Mouse (Mus musculus) neural tube, embryonic 14.5 days (tissue): ENCODE measurements at regions not wholly inside any gene's neighbourhood (a gene's known extent, or its start where the extent isn't known, plus 50 kb on each side); places are given as distances from the start of the nearest gene placed in this dataset.
"Not testable (repeated sequence)": the region's sequence is repeated elsewhere in the genome, so short reads cannot be mapped to it uniquely, and the experiment has no call there.

Experiments
- ATAC-seq: fragments of 200-750 bp; cut with Nextera tagmentation; 2 replicates; pipeline ENCODE4 v1.8.0; 2017; ENCODE audit warnings: low read depth, mild to moderate bottlenecking, moderate TSS enrichment, moderate library complexity
- H3K27ac ChIP-seq: fragments of 300-500 bp; sonication (generic); 2 replicates; pipeline ENCODE4 v1.5.1; 2014; ENCODE audit warnings: low read depth, mild to moderate bottlenecking, control low read depth, low read length, moderate library complexity, mixed read lengths
- H3K27me3 ChIP-seq: fragments of 300-500 bp; sonication (generic); 2 replicates; pipeline ENCODE4 v1.6.1; 2014; ENCODE audit warnings: low read length; ENCODE audit not compliant: control insufficient read depth, insufficient read depth
- H3K36me3 ChIP-seq: fragments of 300-500 bp; sonication (generic); 2 replicates; pipeline ENCODE4 v1.6.1; 2014; ENCODE audit warnings: low read length, mixed read lengths; ENCODE audit not compliant: control insufficient read depth, insufficient read depth
- H3K4me1 ChIP-seq: fragments of 300-500 bp; sonication (generic); 2 replicates; pipeline ENCODE4 v1.6.1; 2014; ENCODE audit warnings: low read length; ENCODE audit not compliant: control insufficient read depth, insufficient read depth
- H3K4me2 ChIP-seq: fragments of 300-500 bp; sonication (generic); 2 replicates; pipeline ENCODE4 v1.6.1; 2014; ENCODE audit warnings: mild to moderate bottlenecking, low read depth, low read length, control low read depth
- H3K4me3 ChIP-seq: fragments of 300-500 bp; sonication (generic); 2 replicates; pipeline ENCODE4 v1.5.1; 2014; ENCODE audit warnings: low read depth, low read length, control low read depth, mixed read lengths
- H3K9ac ChIP-seq: fragments of 300-500 bp; sonication (generic); replicated peaks from 2 replicates; pipeline ENCODE4 v1.6.1; 2014; ENCODE audit warnings: low read depth, mild to moderate bottlenecking, control low read depth, low read length, mixed read lengths
- H3K9me3 ChIP-seq: fragments of 300-500 bp; sonication (generic); 2 replicates; pipeline ENCODE4 v1.6.1; 2016; ENCODE audit warnings: low read length; ENCODE audit not compliant: control insufficient read depth
- WGBS: fragments of 180-500 bp; shearing (Covaris S2); extraction: QIAGEN DNeasy Blood & Tissue Kit; methylation state at CpG from one replicate; pipeline ENCODE4 v1.1.7; 2014; 5-methylcytosine and 5-hydroxymethylcytosine counted together

DNA sequence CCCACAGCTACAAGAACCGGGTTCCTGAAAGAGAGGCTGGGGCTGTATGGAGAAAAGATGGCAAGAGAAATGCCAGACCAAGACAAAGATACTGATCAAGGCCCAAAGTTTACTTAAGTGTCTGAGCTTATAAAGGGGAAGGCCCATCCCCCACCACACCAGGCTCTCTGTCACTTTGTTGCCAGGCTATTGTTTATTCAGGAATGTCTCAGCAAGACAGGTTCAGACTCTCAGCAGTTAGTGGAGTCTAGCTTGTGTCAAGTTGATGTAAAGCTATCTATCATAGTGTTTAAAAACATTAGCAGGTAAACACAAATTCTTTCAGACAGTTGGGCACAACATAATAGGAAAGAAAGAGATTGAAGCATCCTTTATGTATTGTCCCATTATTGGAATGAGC is 244.4 kb upstream of the Crygf start:
- H3K4me1 ChIP-seq, result no peaks in the 10 kb centered on the region
- WGBS, result 44% methylated on average over 1 of the region's 1 CpGs
- no peak overlapping the region for H3K9ac ChIP-seq
- no peaks in the 10 kb centered on the region for H3K36me3 ChIP-seq
- no peak overlapping the region for H3K27ac ChIP-seq
- no peaks in the 10 kb centered on the region for H3K9me3 ChIP-seq
- H3K27me3 ChIP-seq, result no peaks in the 10 kb centered on the region
- H3K4me2 ChIP-seq, result no peak overlapping the region
- ATAC-seq, result no peak
- H3K4me3 ChIP-seq, result no peak overlapping the region

DNA sequence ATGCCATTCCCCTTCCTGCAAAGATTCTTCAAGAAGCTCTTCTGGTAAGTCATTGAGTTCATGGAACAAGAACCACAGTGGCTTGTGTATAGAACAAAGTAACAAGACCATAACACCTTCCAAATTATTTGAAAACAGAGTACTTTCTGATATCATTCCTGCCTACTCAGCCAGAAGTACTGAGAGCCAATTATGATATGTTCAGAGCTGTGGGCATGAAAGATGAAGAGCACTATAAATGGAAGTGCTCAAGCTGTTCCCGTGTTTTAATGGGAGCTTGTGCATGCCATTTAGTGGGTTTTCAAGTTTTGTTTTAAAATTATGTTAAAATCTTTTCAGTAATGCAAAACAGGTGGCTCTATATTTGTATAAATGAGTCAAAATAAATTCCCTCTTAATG is 239.0 kb upstream of the Crygf start:
- H3K36me3 ChIP-seq, result no peaks in the 10 kb centered on the region
- 82% methylated on average over 1 of the region's 1 CpGs for WGBS
- H3K9me3 ChIP-seq, result no peaks in the 10 kb centered on the region
- H3K4me2 ChIP-seq, result no peak overlapping the region
- H3K27me3 ChIP-seq, result no peaks in the 10 kb centered on the region
- no peak overlapping the region for H3K4me3 ChIP-seq
- no peak for ATAC-seq
- no peak overlapping the region for H3K27ac ChIP-seq
- H3K4me1 ChIP-seq, result no peaks in the 10 kb centered on the region
- H3K9ac ChIP-seq, result no peak overlapping the region

DNA sequence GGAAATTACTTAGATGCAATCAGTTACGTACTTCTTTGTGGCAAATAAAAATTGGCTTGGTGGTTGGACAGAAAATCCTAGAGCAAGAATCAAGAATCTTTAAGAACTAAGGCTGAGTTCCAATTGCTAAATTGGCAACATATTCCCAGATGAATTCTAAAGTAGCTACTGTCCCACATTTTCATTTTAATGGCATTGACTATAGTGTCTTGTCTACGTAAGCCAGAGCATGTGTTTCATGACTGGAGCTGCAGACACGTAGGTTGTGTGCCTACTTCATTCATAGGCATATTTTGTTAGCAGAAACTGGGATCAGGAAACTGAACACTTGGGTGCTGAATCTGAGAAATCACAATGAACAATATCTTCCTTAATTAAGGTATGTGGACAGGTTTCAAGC is 196.1 kb upstream of the Crygf start:
- Histone ChIP-seq H3K27ac (no peak overlapping the region), H3K4me1 (no peaks in the 10 kb centered on the region), H3K9ac (no peak overlapping the region), H3K4me2 (no peak overlapping the region), H3K4me3 (no peak overlapping the region), H3K36me3 (no peaks in the 10 kb centered on the region), H3K9me3 (no peaks in the 10 kb centered on the region), H3K27me3 (no peaks in the 10 kb centered on the region)
- WGBS, result 85% methylated on average over 3 of the region's 3 CpGs
- ATAC-seq, result no peak

DNA sequence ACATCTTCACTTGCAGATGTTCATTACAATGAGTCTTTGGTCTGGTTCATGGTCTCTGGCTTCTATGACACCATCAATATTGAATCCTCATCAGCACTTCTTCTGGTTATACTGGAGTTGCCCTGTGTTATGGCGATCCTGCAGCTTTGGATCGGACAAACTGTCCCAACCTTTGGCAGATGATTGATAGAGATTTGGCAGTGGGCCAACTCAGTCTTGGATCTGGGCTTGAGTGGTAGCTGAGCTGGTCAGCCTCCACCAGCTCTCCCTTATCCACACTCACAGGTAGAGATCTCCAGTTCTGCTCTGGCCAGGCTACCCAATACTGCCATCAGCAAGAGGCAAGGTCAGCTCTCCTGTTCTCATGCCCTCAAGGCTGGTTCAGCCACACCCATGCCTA is 168.4 kb upstream of the Crygf start:
- Histone ChIP-seq H3K4me2 (no peak overlapping the region), H3K9ac (no peak overlapping the region), H3K4me3 (no peak overlapping the region), H3K36me3 (no peaks in the 10 kb centered on the region), H3K9me3 (no peaks in the 10 kb centered on the region), H3K4me1 (no peaks in the 10 kb centered on the region), H3K27me3 (no peaks in the 10 kb centered on the region), H3K27ac (no peak overlapping the region)
- WGBS, result 79% methylated on average over 2 of the region's 2 CpGs
- ATAC-seq, result no peak

DNA sequence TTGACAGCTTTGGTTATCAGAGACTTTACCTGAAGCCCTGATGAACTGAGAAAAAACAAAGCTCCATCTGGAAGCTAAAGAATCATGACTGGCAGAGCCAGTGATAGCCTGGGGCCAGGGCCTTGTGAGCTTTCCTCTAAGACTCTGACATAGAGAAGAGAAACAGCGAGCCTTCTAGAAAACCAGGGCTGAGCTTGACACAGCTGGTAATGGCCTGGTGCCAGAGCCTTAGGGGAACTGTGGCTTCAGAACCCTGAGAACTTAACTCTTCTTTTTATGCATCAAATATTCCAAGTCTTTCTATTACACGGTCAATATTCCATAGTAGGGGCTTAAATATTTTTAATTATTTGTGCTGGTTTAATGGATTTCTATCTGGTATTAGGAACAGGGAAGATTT is 165.2 kb upstream of the Crygf start:
- Histone ChIP-seq H3K4me3 (no peak overlapping the region), H3K9ac (no peak overlapping the region), H3K4me1 (no peaks in the 10 kb centered on the region), H3K27me3 (no peaks in the 10 kb centered on the region), H3K9me3 (no peaks in the 10 kb centered on the region), H3K27ac (no peak overlapping the region), H3K36me3 (no peaks in the 10 kb centered on the region), H3K4me2 (no peak overlapping the region)
- no peak for ATAC-seq
- 71% methylated on average over 2 of the region's 2 CpGs for WGBS

DNA sequence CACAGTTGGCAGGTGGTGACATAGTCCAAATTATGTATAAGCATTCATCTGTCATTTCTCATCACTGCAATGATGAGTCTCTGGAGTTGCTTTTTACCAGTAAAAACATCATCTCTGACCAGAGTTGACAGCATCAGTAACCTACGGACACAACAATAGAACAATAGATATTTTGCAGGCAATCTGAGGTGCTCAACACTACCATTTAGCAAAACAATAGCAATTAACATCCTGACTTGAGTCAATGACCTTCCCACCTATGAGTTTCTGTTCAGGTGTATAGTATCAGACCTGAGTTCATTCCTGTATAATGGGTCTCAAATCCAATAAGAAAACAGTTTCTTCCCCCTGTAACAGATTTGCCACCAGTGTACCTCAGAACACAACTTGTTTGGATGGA is 126.1 kb upstream of the Crygf start:
- Histone ChIP-seq H3K36me3 (no peaks in the 10 kb centered on the region), H3K27ac (no peak overlapping the region), H3K4me1 (no peaks in the 10 kb centered on the region), H3K9me3 (no peaks in the 10 kb centered on the region), H3K4me2 (no peak overlapping the region), H3K4me3 (no peak overlapping the region), H3K27me3 (no peaks in the 10 kb centered on the region), H3K9ac (no peak overlapping the region)
- 95% methylated on average over 1 of the region's 1 CpGs for WGBS
- no peak for ATAC-seq

DNA sequence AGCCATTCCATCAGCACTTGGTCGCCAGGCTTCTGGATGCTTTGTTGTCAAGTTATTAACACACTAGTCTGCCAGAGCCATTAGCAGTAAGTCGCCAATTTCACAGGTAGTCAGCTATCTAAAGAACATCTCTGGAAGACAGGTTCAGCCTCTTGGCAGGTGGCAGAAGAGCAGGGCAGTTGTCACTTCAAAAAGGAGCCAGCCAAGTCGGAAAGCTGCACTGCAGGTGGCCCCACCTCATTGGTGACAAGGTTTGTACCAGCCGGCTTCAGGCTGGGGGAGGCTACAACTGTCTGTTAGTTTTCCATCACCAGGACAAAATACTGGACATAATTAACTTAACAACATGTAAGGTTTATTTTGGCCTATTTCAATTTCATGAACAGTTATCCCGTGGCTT is 105.5 kb upstream of the Crygf start:
- H3K27me3 ChIP-seq, result no peaks in the 10 kb centered on the region
- H3K4me3 ChIP-seq, result no peak overlapping the region
- no peak for ATAC-seq

DNA sequence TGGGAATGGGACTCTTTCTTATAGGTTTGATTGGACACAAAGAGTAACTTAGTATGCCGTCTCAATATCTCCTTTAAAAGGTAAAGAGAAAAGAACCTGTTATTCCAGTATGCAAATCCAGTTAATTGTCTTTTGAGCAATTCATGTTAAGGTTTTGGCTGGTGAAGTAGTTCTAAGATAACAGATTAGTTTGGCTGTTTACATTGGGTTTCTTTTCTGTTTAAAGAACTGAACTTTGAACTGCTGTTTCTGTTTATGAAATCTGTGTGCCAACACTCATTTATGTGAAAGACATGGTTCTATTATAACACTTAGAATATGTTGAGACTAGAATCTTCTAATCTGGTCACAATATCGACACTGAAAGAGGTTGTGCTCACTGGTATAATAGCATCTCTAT is 85.2 kb upstream of the Crygf start:
- Histone ChIP-seq H3K27ac (no peak overlapping the region), H3K27me3 (no peaks in the 10 kb centered on the region), H3K9ac (no peak overlapping the region), H3K36me3 (no peaks in the 10 kb centered on the region), H3K4me2 (no peak overlapping the region), H3K4me1 (no peaks in the 10 kb centered on the region), H3K4me3 (no peak overlapping the region), H3K9me3 (no peaks in the 10 kb centered on the region)
- 81% methylated on average over 2 of the region's 2 CpGs for WGBS
- no peak for ATAC-seq

More for the DNA sequence above, 105.5 kb upstream of the Crygf start:
- H3K4me2 ChIP-seq, result no peak overlapping the region
- H3K36me3 ChIP-seq, result no peaks in the 10 kb centered on the region
- H3K9me3 ChIP-seq, result no peaks in the 10 kb centered on the region
- WGBS, result 72% methylated on average over 5 of the region's 5 CpGs
- H3K4me1 ChIP-seq, result no peaks in the 10 kb centered on the region
- H3K9ac ChIP-seq, result no peak overlapping the region
- H3K27ac ChIP-seq, result no peak overlapping the region

DNA sequence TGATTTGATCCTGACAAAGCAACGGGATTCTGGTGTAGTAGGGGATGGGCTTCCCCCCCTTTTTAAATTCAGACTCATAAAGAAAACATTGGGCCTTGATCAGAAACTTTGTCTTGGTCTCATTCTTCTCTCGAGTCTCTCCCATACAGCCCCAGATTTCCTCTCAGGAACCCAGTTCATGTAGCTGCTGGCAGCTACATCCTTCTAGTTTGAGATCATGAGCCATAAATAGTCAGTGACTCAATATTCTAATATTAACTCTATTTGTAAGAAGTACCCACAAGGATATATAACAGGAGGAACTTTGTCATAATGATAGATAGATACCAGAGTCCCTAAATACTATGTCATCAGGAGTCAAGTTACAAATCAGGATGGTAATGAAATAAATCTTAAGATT is 79.3 kb upstream of the Crygf start:
- Histone ChIP-seq H3K4me2 (no peak overlapping the region), H3K4me1 (no peaks in the 10 kb centered on the region), H3K4me3 (no peak overlapping the region), H3K27me3 (no peaks in the 10 kb centered on the region), H3K9me3 (no peaks in the 10 kb centered on the region), H3K9ac (no peak overlapping the region), H3K36me3 (no peaks in the 10 kb centered on the region), H3K27ac (no peak overlapping the region)
- ATAC-seq, result no peak
- WGBS, result 69% methylated on average over 2 of the region's 2 CpGs

DNA sequence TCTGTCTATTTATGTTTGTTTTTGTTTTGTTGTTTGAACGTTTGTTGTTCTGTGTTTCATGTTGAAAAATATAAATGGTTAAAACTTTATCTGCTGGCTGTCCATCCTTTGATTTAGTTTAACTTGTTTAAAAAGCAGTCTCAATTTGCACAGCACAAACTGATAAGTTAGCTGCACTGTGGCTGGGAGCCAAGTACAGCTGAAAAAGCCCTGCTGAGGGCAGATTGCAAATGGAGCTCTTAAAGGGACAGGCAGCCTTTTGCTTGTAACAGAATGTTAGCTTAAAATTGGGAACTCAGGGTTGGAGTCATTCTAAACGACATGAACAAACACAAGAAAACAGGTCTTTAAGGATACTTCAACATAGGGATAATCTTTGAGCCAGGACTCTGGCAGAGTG is 52.6 kb upstream of the Crygf start:
- H3K9ac ChIP-seq, ATAC-seq, H3K4me3 ChIP-seq, H3K36me3 ChIP-seq, H3K27ac ChIP-seq, H3K27me3 ChIP-seq, H3K4me2 ChIP-seq, H3K4me1 ChIP-seq, H3K9me3 ChIP-seq: not testable (repeated sequence)
- 79% methylated on average over 2 of the region's 2 CpGs for WGBS
